Mouse (Mus musculus): Measurements from ENCODE around the gene Grm4. TPM values are rescaled to one million over a fixed set of nuclear protein-coding genes. Genes with fewer than 3 reads are reported as not detected.

Grm4 gene
- polyA plus RNA-seq, 1 experiment: 21.6 TPM

DNA sequence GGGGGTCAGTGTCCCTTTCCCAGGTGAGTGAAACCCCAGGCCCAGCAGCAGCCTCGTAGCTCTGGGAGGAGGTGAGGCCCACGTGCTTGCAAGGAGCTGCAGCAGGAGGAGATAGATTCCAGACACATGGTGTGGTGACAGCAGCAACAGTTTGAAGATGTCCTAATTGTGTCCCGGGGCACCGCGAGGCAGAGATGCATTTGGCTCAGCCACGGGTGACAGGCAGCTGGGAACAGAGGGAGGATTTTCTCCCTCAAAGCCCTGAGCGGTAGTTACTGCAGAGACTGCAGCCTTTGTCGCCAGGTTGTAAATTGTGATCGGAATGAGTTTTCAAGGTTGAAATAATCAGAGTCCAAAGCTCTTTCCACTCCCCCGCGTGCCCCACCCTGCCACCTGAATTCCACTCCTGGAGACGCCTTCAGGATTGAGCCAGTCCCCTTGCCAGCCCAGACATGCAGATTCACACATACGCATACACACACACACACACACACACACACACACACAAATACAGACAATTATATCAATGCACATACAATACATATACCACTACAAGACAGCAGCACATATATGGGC lies 78.6 kb downstream of the Grm4 start:
- Histone ChIP-seq H3K27ac (ENCODE audit: insufficient read depth, low read length) (no peak overlapping the region), H3K4me3 (ENCODE audit: insufficient read depth, low read length) (no peak overlapping the region), H3K4me1 (ENCODE audit: control insufficient read depth, insufficient read depth, low read length) (no peaks in the 10 kb centered on the region)
- TF ChIP-seq POLR2A (IDR thresholded peaks at IDR 0.05; ENCODE audit: extremely low read depth, insufficient read depth, low read length): no peak
- no peak for TF ChIP-seq CTCF (IDR thresholded peaks at IDR 0.05; ENCODE audit: extremely low read depth, insufficient read depth, low read length)

DNA sequence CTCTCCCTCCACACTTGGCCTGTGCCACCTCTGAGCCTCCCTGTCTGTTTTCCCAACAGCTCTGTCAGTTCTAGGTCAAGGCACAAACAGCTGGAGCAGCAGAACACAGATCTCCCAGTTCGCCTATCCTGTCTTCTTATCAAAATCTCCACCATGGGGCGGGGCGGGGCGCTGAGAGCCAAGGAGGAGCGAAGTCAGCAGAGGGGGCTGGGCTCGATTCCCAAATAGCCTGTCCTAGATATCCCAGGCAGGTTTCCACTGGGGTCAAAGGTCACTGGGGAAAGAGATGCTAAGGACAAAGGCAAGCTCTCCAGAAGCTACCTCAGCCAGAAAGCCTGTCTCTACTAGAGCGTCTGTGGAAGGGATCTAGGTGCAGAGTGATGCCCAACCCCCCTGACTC lies 79.4 kb downstream of the Grm4 start:
- Histone ChIP-seq H3K4me1 (ENCODE audit: control insufficient read depth, insufficient read depth, low read length) (no peaks in the 10 kb centered on the region), H3K4me3 (ENCODE audit: insufficient read depth, low read length) (no peak overlapping the region), H3K27ac (ENCODE audit: insufficient read depth, low read length) (no peak overlapping the region)
- TF ChIP-seq CTCF (IDR thresholded peaks at IDR 0.05; ENCODE audit: extremely low read depth, insufficient read depth, low read length) (no peak), POLR2A (IDR thresholded peaks at IDR 0.05; ENCODE audit: extremely low read depth, insufficient read depth, low read length) (no peak)

DNA sequence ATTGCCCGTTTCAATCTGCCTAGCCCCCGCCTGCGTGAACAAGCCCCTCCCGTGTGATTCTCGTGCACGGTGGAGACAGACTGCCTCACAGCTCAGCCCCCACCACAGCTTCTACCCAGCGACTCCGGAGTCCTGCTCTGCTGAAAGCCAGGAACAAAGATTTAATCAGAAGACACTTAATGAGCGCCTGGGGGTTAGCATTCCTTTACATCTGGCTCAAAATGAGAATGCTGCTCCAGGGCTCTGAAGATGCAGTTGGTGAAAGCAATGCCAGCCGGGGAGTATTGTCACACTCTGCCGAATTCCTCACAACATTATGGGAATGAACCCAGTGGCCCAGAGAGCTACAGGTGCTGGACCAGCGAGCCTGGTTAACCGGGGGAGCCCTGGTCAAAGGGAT lies 85.4 kb downstream of the Grm4 start:
- no peak for TF ChIP-seq POLR2A (IDR thresholded peaks at IDR 0.05; ENCODE audit: extremely low read depth, insufficient read depth, low read length)
- no peak for TF ChIP-seq CTCF (IDR thresholded peaks at IDR 0.05; ENCODE audit: extremely low read depth, insufficient read depth, low read length)
- Histone ChIP-seq H3K27ac (ENCODE audit: insufficient read depth, low read length) (no peak overlapping the region), H3K4me1 (ENCODE audit: control insufficient read depth, insufficient read depth, low read length) (no peaks in the 10 kb centered on the region), H3K4me3 (ENCODE audit: insufficient read depth, low read length) (no peak overlapping the region)

DNA sequence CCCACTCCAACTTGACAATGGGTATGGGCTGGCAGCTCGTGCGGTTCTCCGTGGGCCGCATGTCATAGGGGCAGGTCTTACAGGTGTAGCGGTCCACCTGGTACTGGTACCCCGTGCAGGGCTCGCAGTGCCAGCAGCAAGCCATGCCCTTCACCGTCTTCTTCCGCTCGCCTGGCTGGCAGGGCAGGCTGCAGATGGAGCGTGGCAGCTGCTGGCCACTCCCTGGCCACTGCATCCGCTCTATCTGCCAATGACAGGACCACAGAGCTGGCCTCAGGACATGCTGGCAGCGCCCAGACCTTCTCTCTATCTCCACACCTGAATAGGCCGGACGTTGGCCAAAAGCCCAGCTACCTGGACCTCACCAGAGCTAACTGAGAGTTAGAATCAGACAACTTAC lies 86.0 kb downstream of the Grm4 start:
- TF ChIP-seq POLR2A (IDR thresholded peaks at IDR 0.05; ENCODE audit: extremely low read depth, insufficient read depth, low read length) (no peak), CTCF (IDR thresholded peaks at IDR 0.05; ENCODE audit: extremely low read depth, insufficient read depth, low read length) (no peak)
- Histone ChIP-seq H3K4me3 (ENCODE audit: insufficient read depth, low read length) (no peak overlapping the region), H3K27ac (ENCODE audit: insufficient read depth, low read length) (no peak overlapping the region), H3K4me1 (ENCODE audit: control insufficient read depth, insufficient read depth, low read length) (no peaks in the 10 kb centered on the region)

DNA sequence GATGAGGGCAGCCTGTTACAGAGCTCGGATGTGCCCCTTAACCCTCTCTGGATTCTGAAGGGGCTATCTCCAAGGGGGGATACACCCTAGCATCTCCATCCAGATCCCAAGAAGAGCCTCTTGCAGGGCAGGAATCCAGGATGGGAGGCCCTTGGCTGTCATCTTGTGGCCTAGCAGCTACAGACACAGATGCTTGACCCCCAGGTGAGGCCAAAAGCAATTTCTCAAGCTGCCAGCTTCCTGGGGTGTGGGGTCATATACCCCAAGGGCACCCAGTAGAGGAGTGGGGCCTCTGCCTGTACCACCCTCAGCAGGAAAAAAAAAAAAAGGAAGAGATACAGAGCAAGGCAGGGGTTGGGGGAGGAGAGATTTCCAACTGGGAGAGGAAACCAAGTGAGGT lies 87.1 kb downstream of the Grm4 start:
- no peak overlapping the region for H3K27ac ChIP-seq (ENCODE audit: insufficient read depth, low read length)
- TF ChIP-seq POLR2A (IDR thresholded peaks at IDR 0.05; ENCODE audit: extremely low read depth, insufficient read depth, low read length) (no peak), CTCF (IDR thresholded peaks at IDR 0.05; ENCODE audit: extremely low read depth, insufficient read depth, low read length) (no peak)
- no peaks in the 10 kb centered on the region for H3K4me1 ChIP-seq (ENCODE audit: control insufficient read depth, insufficient read depth, low read length)
- no peak overlapping the region for H3K4me3 ChIP-seq (ENCODE audit: insufficient read depth, low read length)

DNA sequence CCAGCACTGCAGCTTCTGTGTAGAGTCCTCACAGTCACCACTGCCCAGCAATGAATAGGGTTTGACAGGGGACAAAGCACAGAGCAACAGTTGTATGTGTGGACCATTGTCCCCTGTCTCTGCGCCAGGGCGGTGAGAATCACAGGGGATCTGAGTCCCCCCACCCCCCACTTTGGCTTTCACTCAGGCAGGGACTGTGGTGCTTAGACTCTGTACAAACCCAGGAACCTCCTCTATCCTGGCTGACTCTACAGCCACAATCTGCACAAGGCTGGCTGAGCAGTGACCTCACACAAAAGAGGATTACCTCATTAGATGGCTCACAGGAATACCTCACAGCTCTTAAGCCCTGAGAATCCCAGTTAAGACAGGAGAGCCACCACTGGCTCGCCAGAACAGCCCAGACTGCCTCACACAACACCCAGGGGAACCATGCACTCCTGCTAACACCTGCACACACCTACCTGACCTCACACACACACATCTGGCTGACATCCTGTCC lies 88.0 kb downstream of the Grm4 start:
- no peaks in the 10 kb centered on the region for H3K4me1 ChIP-seq (ENCODE audit: control insufficient read depth, insufficient read depth, low read length)

DNA sequence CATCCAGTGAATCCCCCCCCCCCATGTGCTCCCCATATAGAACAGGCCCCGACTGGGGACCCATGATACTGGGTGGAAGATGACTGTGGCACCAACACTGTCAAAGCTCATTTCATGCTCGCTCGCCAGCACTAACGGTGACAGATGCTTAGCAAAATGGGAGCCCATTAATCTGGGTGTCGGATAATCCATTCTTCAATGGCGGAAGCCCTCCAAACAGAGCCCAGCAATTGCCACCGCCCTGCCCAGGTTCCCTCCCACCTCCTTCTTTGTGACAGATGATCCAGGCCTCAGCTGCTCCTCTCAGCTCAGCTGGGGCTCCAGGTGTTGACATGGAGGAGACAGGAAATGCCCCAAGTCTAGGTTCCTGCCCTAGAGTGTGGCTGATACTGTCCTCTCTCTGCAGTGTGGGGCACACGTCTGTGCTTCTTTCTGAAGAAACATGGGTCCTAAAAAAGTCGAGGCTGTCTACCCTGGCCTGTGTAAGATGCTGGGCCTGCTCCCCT lies 89.0 kb downstream of the Grm4 start:
- Histone ChIP-seq H3K4me3 (ENCODE audit: insufficient read depth, low read length) (no peak overlapping the region), H3K27ac (ENCODE audit: insufficient read depth, low read length) (no peak overlapping the region), H3K4me1 (ENCODE audit: control insufficient read depth, insufficient read depth, low read length) (no peaks in the 10 kb centered on the region)
- TF ChIP-seq CTCF (IDR thresholded peaks at IDR 0.05; ENCODE audit: extremely low read depth, insufficient read depth, low read length): no peak
- no peak for TF ChIP-seq POLR2A (IDR thresholded peaks at IDR 0.05; ENCODE audit: extremely low read depth, insufficient read depth, low read length)

More for the DNA sequence above, 88.0 kb downstream of the Grm4 start:
- Histone ChIP-seq H3K27ac (ENCODE audit: insufficient read depth, low read length) (no peak overlapping the region), H3K4me3 (ENCODE audit: insufficient read depth, low read length) (no peak overlapping the region)
- no peak for TF ChIP-seq CTCF (IDR thresholded peaks at IDR 0.05; ENCODE audit: extremely low read depth, insufficient read depth, low read length)
- TF ChIP-seq POLR2A (IDR thresholded peaks at IDR 0.05; ENCODE audit: extremely low read depth, insufficient read depth, low read length): no peak

DNA sequence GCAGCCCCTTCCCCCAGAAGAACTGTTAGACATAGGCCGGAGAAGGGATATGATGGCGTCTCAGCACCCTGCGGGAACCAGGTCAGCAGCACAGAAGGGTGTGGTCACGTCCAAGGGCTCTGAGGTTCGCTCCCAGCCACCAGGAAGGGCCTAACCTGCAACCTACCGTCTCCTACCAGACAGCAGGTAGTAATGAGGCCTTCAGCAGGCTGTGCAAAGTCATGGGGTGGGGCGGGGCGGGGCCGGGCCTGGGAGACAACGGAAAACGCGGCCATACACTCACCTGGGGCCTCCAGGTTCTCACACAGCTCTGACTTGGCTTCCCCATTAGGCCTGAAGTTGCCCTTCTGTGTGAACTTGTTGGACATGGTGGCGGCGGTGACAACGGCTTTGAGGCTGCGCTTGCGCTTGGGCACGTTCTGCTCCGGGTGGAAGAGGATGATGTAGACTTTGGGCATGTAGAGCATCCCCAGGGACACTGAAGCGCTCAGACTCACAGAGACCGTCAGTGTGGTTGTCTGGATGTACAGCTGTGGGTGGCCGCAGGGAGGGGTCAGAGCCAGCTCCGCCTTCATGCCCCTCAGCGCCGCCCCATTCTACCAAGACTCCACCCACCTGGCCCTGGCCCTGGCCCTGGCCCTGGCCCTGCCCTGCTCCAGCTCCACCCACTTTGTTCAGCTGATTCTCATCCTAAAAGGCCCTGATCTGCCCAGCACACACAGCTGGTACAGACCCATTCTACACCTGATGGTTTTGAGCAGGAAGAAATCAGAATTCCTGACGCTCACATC lies 90.0 kb downstream of the Grm4 start:
- Histone ChIP-seq H3K4me3 (ENCODE audit: insufficient read depth, low read length) (no peak overlapping the region), H3K27ac (ENCODE audit: insufficient read depth, low read length) (no peak overlapping the region), H3K4me1 (ENCODE audit: control insufficient read depth, insufficient read depth, low read length) (no peaks in the 10 kb centered on the region)
- no peak for TF ChIP-seq CTCF (IDR thresholded peaks at IDR 0.05; ENCODE audit: extremely low read depth, insufficient read depth, low read length)
- TF ChIP-seq POLR2A (IDR thresholded peaks at IDR 0.05; ENCODE audit: extremely low read depth, insufficient read depth, low read length): no peak

DNA sequence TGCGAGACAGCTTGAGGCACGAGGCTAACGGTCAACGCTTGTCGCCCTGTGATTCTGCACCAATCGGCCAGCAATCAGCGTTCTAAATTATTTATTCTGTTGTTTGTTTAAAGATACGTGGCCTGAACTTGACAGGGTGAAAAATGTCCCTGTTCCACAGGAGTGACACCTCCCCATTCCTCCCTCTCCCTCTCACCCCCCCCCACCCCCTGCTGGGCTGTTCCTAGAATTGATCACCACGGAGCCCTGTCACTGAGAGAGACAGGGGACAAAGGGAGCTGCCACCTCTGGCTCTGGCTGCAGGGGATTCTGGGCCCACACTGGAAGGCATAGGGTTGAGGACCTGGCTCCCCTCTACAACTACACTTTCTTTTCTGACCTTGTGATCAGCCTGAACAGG lies 91.4 kb downstream of the Grm4 start:
- TF ChIP-seq POLR2A (IDR thresholded peaks at IDR 0.05; ENCODE audit: extremely low read depth, insufficient read depth, low read length) (no peak), CTCF (IDR thresholded peaks at IDR 0.05; ENCODE audit: extremely low read depth, insufficient read depth, low read length) (no peak)
- Histone ChIP-seq H3K27ac (ENCODE audit: insufficient read depth, low read length) (no peak overlapping the region), H3K4me1 (ENCODE audit: control insufficient read depth, insufficient read depth, low read length) (no peaks in the 10 kb centered on the region), H3K4me3 (ENCODE audit: insufficient read depth, low read length) (no peak overlapping the region)

DNA sequence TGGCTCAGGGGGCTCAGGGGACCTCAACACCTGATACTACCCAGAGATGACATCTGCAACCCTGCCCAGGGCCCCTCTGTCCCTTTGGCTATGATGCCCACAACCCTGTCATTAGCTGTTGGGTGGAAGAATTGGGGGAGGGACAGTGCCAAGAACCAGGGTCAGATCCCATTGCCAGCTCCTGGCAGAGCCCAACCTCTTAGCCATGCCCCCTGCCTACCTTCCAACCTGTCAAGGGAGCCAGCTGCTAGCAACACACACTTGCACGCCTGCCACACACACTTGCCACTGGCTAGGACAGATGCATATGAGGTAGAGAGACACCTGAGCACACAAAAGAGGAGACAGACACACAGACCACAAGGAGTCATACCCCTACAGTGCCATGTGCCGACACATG lies 96.2 kb downstream of the Grm4 start:
- TF ChIP-seq CTCF (IDR thresholded peaks at IDR 0.05; ENCODE audit: extremely low read depth, insufficient read depth, low read length) (no peak), POLR2A (IDR thresholded peaks at IDR 0.05; ENCODE audit: extremely low read depth, insufficient read depth, low read length) (no peak)
- H3K4me1 ChIP-seq (ENCODE audit: control insufficient read depth, insufficient read depth, low read length): no peaks in the 10 kb centered on the region; the same call in 1 of the 2 replicates
- no peak overlapping the region for H3K27ac ChIP-seq (ENCODE audit: insufficient read depth, low read length)
- H3K4me3 ChIP-seq (ENCODE audit: insufficient read depth, low read length): no peak overlapping the region
